Mouse (Mus musculus) liver, postnatal 0 days (tissue): ENCODE measurements around the gene Prss35. TPM values are rescaled to one million over a fixed set of nuclear protein-coding genes. Genes with fewer than 3 reads are reported as not detected.

ENCODE experiments used
- ATAC-seq: fragments of 200-750 bp; cut with Nextera tagmentation; 2 replicates; pipeline ENCODE4 v1.8.0; 2017; ENCODE audit warnings: mild to moderate bottlenecking, moderate library complexity
- DNase-seq: peaks from one replicate; pipeline ENCODE4 v3.0.0-alpha.2; 2016
- H3K27ac ChIP-seq: fragments of 300-500 bp; sonication (generic); 2 replicates; pipeline ENCODE4 v1.5.1; 2014; ENCODE audit warnings: antibody characterized with exemption, moderate library complexity, mild to moderate bottlenecking, low read depth
- H3K27me3 ChIP-seq: fragments of 300-500 bp; sonication (generic); 2 replicates; pipeline ENCODE4 v1.6.1; 2014; ENCODE audit warnings: low read length, control low read depth, mixed read lengths; ENCODE audit not compliant: insufficient read depth
- H3K36me3 ChIP-seq: fragments of 300-500 bp; sonication (generic); replicated peaks from 2 replicates; pipeline ENCODE4 v1.6.1; 2014; ENCODE audit warnings: mild to moderate bottlenecking, control low read depth, low read length, moderate library complexity, mixed read lengths; ENCODE audit not compliant: insufficient read depth
- H3K4me1 ChIP-seq: fragments of 300-500 bp; sonication (generic); 2 replicates; pipeline ENCODE4 v1.6.1; 2014; ENCODE audit warnings: antibody characterized with exemption, mild to moderate bottlenecking, control low read depth; ENCODE audit not compliant: insufficient read depth
- H3K4me2 ChIP-seq: fragments of 300-500 bp; sonication (generic); 2 replicates; pipeline ENCODE4 v1.6.1; 2014; ENCODE audit warnings: low read depth, mild to moderate bottlenecking, low read length, moderate library complexity, mixed read lengths
- H3K4me3 ChIP-seq: fragments of 300-500 bp; sonication (generic); 2 replicates; pipeline ENCODE4 v1.5.1; 2014; ENCODE audit warnings: low read depth, low read length
- H3K9ac ChIP-seq: fragments of 300-500 bp; sonication (generic); replicated peaks from 2 replicates; pipeline ENCODE4 v1.6.1; 2014; ENCODE audit warnings: mild to moderate bottlenecking, moderate library complexity
- H3K9me3 ChIP-seq: fragments of 300-500 bp; sonication (generic); 2 replicates; pipeline ENCODE4 v1.6.1; 2016; ENCODE audit warnings: mild to moderate bottlenecking, control low read depth, low read length, mixed read lengths
- CTCF ChIP-seq: sonication (generic); IDR thresholded peaks from 2 replicates; pipeline ENCODE4 v1.5.1; 2016; ENCODE audit warnings: antibody characterized with exemption, low read depth
- EP300 ChIP-seq: IDR thresholded peaks from 2 replicates; pipeline ENCODE4 v1.6.1; 2016; ENCODE audit warnings: antibody characterized with exemption, low read depth, mild to moderate bottlenecking
- WGBS: fragments of 180-500 bp; shearing (Covaris S2); extraction: QIAGEN DNeasy Blood & Tissue Kit; methylation state at CpG from one replicate; pipeline ENCODE4 v1.1.7; 2014; ENCODE audit not compliant: insufficient replicate concordance; 5-methylcytosine and 5-hydroxymethylcytosine counted together
- polyA plus RNA-seq: library from polyadenylated mRNA; unstranded; fragments of >200 nt; fragmentation: Nextera tagmentation; extraction: Ambion mirVana; gene quantifications from 2 replicates; pipeline ENCODE4 v1.2.1, GENCODE M21; 2015

The Prss35 gene
- polyA plus RNA-seq, 1 experiment from 2014 or later: 0.54 TPM

DNA sequence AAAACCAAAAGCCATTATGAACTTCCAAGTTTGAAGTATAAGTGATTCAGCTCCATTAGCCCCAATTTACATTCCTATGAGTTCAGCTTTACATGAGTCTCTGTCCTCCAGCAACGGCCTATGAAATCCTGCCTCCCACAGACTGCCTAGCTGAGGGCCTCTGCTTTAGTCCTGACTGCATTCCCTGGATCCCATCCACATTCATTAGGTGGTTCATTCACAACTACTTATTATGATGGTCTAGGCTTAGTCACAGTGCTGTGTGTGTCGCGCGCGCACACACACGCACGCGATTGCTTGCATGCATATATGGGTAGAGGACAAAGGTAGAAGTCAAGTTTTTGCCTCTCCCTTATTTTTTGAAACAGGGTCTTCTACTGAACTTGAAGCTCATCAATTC lies 4.6 kb upstream of the Prss35 start:
- no peak overlapping the region for H3K4me3 ChIP-seq
- 96% methylated on average over 8 of the region's 8 CpGs for WGBS
- H3K27ac ChIP-seq: no peak overlapping the region
- H3K9ac ChIP-seq: no peak overlapping the region
- ATAC-seq (no peak), DNase-seq (no peak)
- H3K36me3 ChIP-seq: no peaks in the 10 kb centered on the region
- H3K9me3 ChIP-seq: no peaks in the 10 kb centered on the region
- TF ChIP-seq EP300: no peak
- no peak for TF ChIP-seq CTCF
- H3K4me1 ChIP-seq: no peaks in the 10 kb centered on the region
- H3K4me2 ChIP-seq: no peak overlapping the region
- H3K27me3 ChIP-seq: no peaks in the 10 kb centered on the region

GRCm38 (mm10) chr9:86739971-86740370 lies 3.5 kb upstream of the Prss35 start:
- no peaks in the 10 kb centered on the region for H3K36me3 ChIP-seq
- H3K4me2 ChIP-seq: no peak overlapping the region
- DNase-seq (no peak), ATAC-seq (no peak)
- H3K4me1 ChIP-seq: no peaks in the 10 kb centered on the region
- no peaks in the 10 kb centered on the region for H3K27me3 ChIP-seq
- WGBS: 33% methylated on average over 3 of the region's 3 CpGs
- no peak overlapping the region for H3K27ac ChIP-seq
- H3K9me3 ChIP-seq: no peaks in the 10 kb centered on the region
- no peak overlapping the region for H3K9ac ChIP-seq
- no peak overlapping the region for H3K4me3 ChIP-seq
- TF ChIP-seq CTCF: no peak
- TF ChIP-seq EP300: no peak

GRCm38 (mm10) chr9:86744041-86744440 lies 592 bp downstream of the Prss35 start:
- no peak overlapping the region for H3K4me2 ChIP-seq
- H3K4me3 ChIP-seq: no peak overlapping the region
- ATAC-seq: no peak
- no peaks in the 10 kb centered on the region for H3K4me1 ChIP-seq
- no peak overlapping the region for H3K9ac ChIP-seq
- DNase-seq: no peak
- H3K9me3 ChIP-seq: no peaks in the 10 kb centered on the region
- no peaks in the 10 kb centered on the region for H3K36me3 ChIP-seq
- H3K27ac ChIP-seq: no peak overlapping the region
- no peaks in the 10 kb centered on the region for H3K27me3 ChIP-seq
- TF ChIP-seq EP300 (no peak), CTCF (no peak)
- WGBS: 45% methylated on average over 5 of the region's 5 CpGs

GRCm38 (mm10) chr9:86745926-86746581 lies 2.6 kb downstream of the Prss35 start:
- Histone ChIP-seq H3K4me2 (no peak overlapping the region), H3K4me3 (no peak overlapping the region), H3K27me3 (no peaks in the 10 kb centered on the region), H3K9ac (no peak overlapping the region), H3K4me1 (no peaks in the 10 kb centered on the region), H3K9me3 (no peaks in the 10 kb centered on the region), H3K36me3 (no peaks in the 10 kb centered on the region), H3K27ac (no peak overlapping the region)
- peak; percentile 44 for DNase-seq
- peak; percentile 90 for TF ChIP-seq CTCF
- no peak for TF ChIP-seq EP300
- peak; percentile 64 for ATAC-seq
- WGBS: 33% methylated on average over 13 of the region's 13 CpGs

DNA sequence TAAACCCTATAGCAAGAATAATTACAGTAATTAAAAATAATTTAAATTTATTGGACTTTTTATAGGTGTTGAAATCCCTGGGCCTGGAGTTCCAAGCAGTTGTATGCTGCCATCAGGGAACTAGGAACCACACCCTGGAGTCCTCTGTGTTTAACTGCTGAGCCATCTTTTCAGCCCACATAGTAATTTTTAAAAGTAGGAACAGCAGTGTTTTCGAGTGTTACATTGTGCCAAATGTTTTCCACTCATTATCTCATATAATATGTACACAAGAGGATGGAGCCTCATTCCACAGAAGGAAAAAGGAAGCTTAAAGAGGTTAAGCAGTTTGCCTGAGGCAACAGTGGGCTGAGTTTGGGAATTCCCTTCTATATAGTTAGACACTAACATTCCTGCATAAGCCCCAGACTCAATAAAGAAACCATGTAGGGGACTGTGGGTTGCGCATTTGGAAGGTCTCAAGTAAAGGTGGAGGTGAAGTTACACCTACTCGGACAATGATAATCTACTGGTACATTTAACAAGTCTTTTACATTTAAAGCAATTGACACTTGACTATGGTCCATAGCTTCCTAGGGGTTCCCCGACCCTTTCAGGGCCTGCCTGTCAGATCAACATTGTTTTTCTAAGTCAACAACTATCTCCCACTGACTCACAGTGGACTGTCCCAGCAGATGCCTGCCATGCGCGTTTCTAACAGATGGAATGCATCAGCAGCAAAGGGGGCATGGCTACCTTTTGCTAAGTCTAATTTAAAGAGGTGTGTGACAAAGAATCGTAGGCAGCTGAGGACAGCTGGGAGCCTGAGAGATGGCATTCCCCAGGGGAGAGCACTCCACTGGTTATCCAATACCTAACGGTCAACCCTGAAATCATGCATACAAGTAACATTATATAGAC lies 19.3 kb downstream of the Prss35 start:
- Histone ChIP-seq H3K36me3 (no peaks in the 10 kb centered on the region), H3K4me2 (no peak overlapping the region), H3K27ac (no peak overlapping the region), H3K27me3 (no peaks in the 10 kb centered on the region), H3K9ac (no peak overlapping the region), H3K4me1 (no peaks in the 10 kb centered on the region), H3K9me3 (no peaks in the 10 kb centered on the region), H3K4me3 (no peak overlapping the region)
- no peak for DNase-seq
- 69% methylated on average over 8 of the region's 8 CpGs for WGBS
- TF ChIP-seq CTCF (no peak), EP300 (no peak)
- no peak for ATAC-seq

DNA sequence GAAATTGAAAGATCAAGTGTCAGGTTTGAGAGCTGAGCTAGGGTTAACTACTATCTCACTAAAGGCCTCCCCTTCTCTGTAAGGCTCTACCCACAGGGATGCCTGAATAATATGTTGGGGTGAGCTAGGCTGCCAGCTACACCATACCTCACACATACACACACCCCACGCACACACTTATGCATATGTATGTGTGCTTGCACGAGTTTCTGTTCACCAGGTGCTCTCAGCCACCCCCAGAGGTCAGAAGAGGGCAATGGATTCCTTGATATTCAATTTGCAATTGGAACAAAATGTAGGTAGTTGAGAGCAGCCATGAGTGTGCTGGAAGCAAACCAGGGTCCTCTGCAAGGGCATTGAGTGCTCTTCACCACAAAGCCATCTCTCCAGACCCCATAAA lies 20.6 kb downstream of the Prss35 start:
- no peak for ATAC-seq
- 52% methylated on average over 2 of the region's 2 CpGs for WGBS
- H3K4me3 ChIP-seq: no peak overlapping the region
- no peaks in the 10 kb centered on the region for H3K27me3 ChIP-seq
- no peaks in the 10 kb centered on the region for H3K4me1 ChIP-seq
- H3K9me3 ChIP-seq: no peaks in the 10 kb centered on the region
- H3K36me3 ChIP-seq: no peaks in the 10 kb centered on the region
- no peak for TF ChIP-seq CTCF
- TF ChIP-seq EP300: no peak
- H3K4me2 ChIP-seq: no peak overlapping the region
- no peak overlapping the region for H3K27ac ChIP-seq
- no peak overlapping the region for H3K9ac ChIP-seq
- no peak for DNase-seq
